Mouse (Mus musculus): ENCODE results near the gene Dlgap4. TPM values are rescaled to one million over a fixed set of nuclear protein-coding genes. Genes with fewer than 3 reads are reported as not detected.

Dlgap4 gene
- polyA plus RNA-seq, 1 experiment from 2014 or later, result 121 TPM

GRCm38 (mm10) chr2:156605971-156606370 lies 7.5 kb upstream of the Dlgap4 start:
- no peak overlapping the region for H3K27ac ChIP-seq (replicated peaks; ENCODE audit: low read depth, low read length)
- no peak overlapping the region for H3K9ac ChIP-seq (ENCODE audit: low read length)
- ATAC-seq (ENCODE audit: insufficient number of reproducible peaks, low FRiP score, low TSS enrichment, low read depth), result no peak
- H3K36me3 ChIP-seq (ENCODE audit: control insufficient read depth, insufficient read depth, low read length), result no peaks in the 10 kb centered on the region
- H3K9me3 ChIP-seq (ENCODE audit: control insufficient read depth, low read length), result no peaks in the 10 kb centered on the region
- H3K4me2 ChIP-seq (ENCODE audit: low read depth, severe bottlenecking), result no peak overlapping the region
- no peaks in the 10 kb centered on the region for H3K4me1 ChIP-seq (ENCODE audit: control insufficient read depth, insufficient read depth, low read length)
- no peaks in the 10 kb centered on the region for H3K27me3 ChIP-seq (ENCODE audit: control insufficient read depth, insufficient read depth, low read length)
- H3K4me3 ChIP-seq (ENCODE audit: low read depth, low read length), result no peak overlapping the region
- DNase-seq (ENCODE audit: low spot score), result no peak
- WGBS, result 82% methylated on average over 5 of the region's 5 CpGs

GRCm38 (mm10) chr2:156613081-156613540 lies 394 bp upstream of the Dlgap4 start:
- ATAC-seq (ENCODE audit: insufficient number of reproducible peaks, low FRiP score, low TSS enrichment, low read depth) (peak; percentile 18; the same call in 1 of the 2 replicates), DNase-seq (ENCODE audit: low spot score) (peak; percentile 68)

GRCm38 (mm10) chr2:156614258-156614556 lies 702 bp downstream of the Dlgap4 start:
- H3K27ac ChIP-seq (replicated peaks; ENCODE audit: low read depth, low read length), result no peak overlapping the region

More at GRCm38 (mm10) chr2:156613081-156613540, 394 bp upstream of the Dlgap4 start:
- peak overlapping the region; percentile 59 for H3K9ac ChIP-seq (ENCODE audit: low read length)
- WGBS, result under 1% methylated on average over 41 of the region's 41 CpGs
- peaks cover 48% of the 10 kb centered on the region for H3K27me3 ChIP-seq (ENCODE audit: control insufficient read depth, insufficient read depth, low read length)
- H3K4me1 ChIP-seq (ENCODE audit: control insufficient read depth, insufficient read depth, low read length), result peaks cover 9% of the 10 kb centered on the region
- H3K9me3 ChIP-seq (ENCODE audit: control insufficient read depth, low read length), result no peaks in the 10 kb centered on the region
- peak overlapping the region; percentile 98 for H3K4me2 ChIP-seq (ENCODE audit: low read depth, severe bottlenecking)
- H3K36me3 ChIP-seq (ENCODE audit: control insufficient read depth, insufficient read depth, low read length), result no peaks in the 10 kb centered on the region
- H3K4me3 ChIP-seq (ENCODE audit: low read depth, low read length), result peak overlapping the region; percentile 65
- no peak overlapping the region for H3K27ac ChIP-seq (replicated peaks; ENCODE audit: low read depth, low read length)

GRCm38 (mm10) chr2:156614661-156615654 lies 1.5 kb downstream of the Dlgap4 start:
- WGBS, result 7% methylated on average over 31 of the region's 31 CpGs
- peak; percentile 31 for DNase-seq (ENCODE audit: low spot score)
- Histone ChIP-seq H3K27me3 (ENCODE audit: control insufficient read depth, insufficient read depth, low read length) (peaks cover 48% of the 10 kb centered on the region), H3K9me3 (ENCODE audit: control insufficient read depth, low read length) (no peaks in the 10 kb centered on the region), H3K36me3 (ENCODE audit: control insufficient read depth, insufficient read depth, low read length) (no peaks in the 10 kb centered on the region), H3K4me1 (ENCODE audit: control insufficient read depth, insufficient read depth, low read length) (peaks cover 9% of the 10 kb centered on the region), H3K27ac (replicated peaks; ENCODE audit: low read depth, low read length) (no peak overlapping the region), H3K4me2 (ENCODE audit: low read depth, severe bottlenecking) (peak overlapping the region; percentile 98), H3K9ac (ENCODE audit: low read length) (no peak overlapping the region), H3K4me3 (ENCODE audit: low read depth, low read length) (peak overlapping the region; percentile 65; the same call in 1 of the 2 replicates)
- ATAC-seq (ENCODE audit: insufficient number of reproducible peaks, low FRiP score, low TSS enrichment, low read depth), result peak; percentile 29; the same call in 1 of the 2 replicates

More at GRCm38 (mm10) chr2:156614258-156614556, 702 bp downstream of the Dlgap4 start:
- peak overlapping the region; percentile 65 for H3K4me3 ChIP-seq (ENCODE audit: low read depth, low read length)
- H3K36me3 ChIP-seq (ENCODE audit: control insufficient read depth, insufficient read depth, low read length), result no peaks in the 10 kb centered on the region
- WGBS, result 0% methylated on average over 18 of the region's 18 CpGs
- H3K27me3 ChIP-seq (ENCODE audit: control insufficient read depth, insufficient read depth, low read length), result peaks cover 48% of the 10 kb centered on the region
- peaks cover 9% of the 10 kb centered on the region for H3K4me1 ChIP-seq (ENCODE audit: control insufficient read depth, insufficient read depth, low read length)
- peak; percentile 26; the same call in 1 of the 2 replicates for ATAC-seq (ENCODE audit: insufficient number of reproducible peaks, low FRiP score, low TSS enrichment, low read depth)
- DNase-seq (ENCODE audit: low spot score), result peak; percentile 34
- H3K9me3 ChIP-seq (ENCODE audit: control insufficient read depth, low read length), result no peaks in the 10 kb centered on the region
- peak overlapping the region; percentile 59 for H3K9ac ChIP-seq (ENCODE audit: low read length)
- peak overlapping the region; percentile 98 for H3K4me2 ChIP-seq (ENCODE audit: low read depth, severe bottlenecking)

GRCm38 (mm10) chr2:156616513-156616912 lies 3.0 kb downstream of the Dlgap4 start:
- H3K9ac ChIP-seq (ENCODE audit: low read length), result no peak overlapping the region
- no peak for DNase-seq (ENCODE audit: low spot score)
- no peak overlapping the region for H3K4me2 ChIP-seq (ENCODE audit: low read depth, severe bottlenecking)
- no peaks in the 10 kb centered on the region for H3K9me3 ChIP-seq (ENCODE audit: control insufficient read depth, low read length)
- H3K27ac ChIP-seq (replicated peaks; ENCODE audit: low read depth, low read length), result no peak overlapping the region
- H3K4me1 ChIP-seq (ENCODE audit: control insufficient read depth, insufficient read depth, low read length), result peaks cover 9% of the 10 kb centered on the region
- H3K4me3 ChIP-seq (ENCODE audit: low read depth, low read length), result no peak overlapping the region
- no peaks in the 10 kb centered on the region for H3K36me3 ChIP-seq (ENCODE audit: control insufficient read depth, insufficient read depth, low read length)
- WGBS, result 72% methylated on average over 7 of the region's 7 CpGs
- ATAC-seq (ENCODE audit: insufficient number of reproducible peaks, low FRiP score, low TSS enrichment, low read depth), result no peak
- peaks cover 48% of the 10 kb centered on the region for H3K27me3 ChIP-seq (ENCODE audit: control insufficient read depth, insufficient read depth, low read length)

- no peak overlapping the region for H3K4me2 ChIP-seq (ENCODE audit: low read depth, severe bottlenecking)
- H3K4me1 ChIP-seq (ENCODE audit: control insufficient read depth, insufficient read depth, low read length), result peaks cover 9% of the 10 kb centered on the region
- no peak overlapping the region for H3K27ac ChIP-seq (replicated peaks; ENCODE audit: low read depth, low read length)
- H3K36me3 ChIP-seq (ENCODE audit: control insufficient read depth, insufficient read depth, low read length), result no peaks in the 10 kb centered on the region
- 60% methylated on average over 11 of the region's 11 CpGs for WGBS
- H3K27me3 ChIP-seq (ENCODE audit: control insufficient read depth, insufficient read depth, low read length), result peaks cover 41% of the 10 kb centered on the region
- H3K9ac ChIP-seq (ENCODE audit: low read length), result no peak overlapping the region
- DNase-seq (ENCODE audit: low spot score) (no peak), ATAC-seq (ENCODE audit: insufficient number of reproducible peaks, low FRiP score, low TSS enrichment, low read depth) (no peak)
- no peak overlapping the region for H3K4me3 ChIP-seq (ENCODE audit: low read depth, low read length)
- no peaks in the 10 kb centered on the region for H3K9me3 ChIP-seq (ENCODE audit: control insufficient read depth, low read length)
Measured at GRCm38 (mm10) chr2:156617536-156617935, 4.0 kb downstream of the Dlgap4 start.

GRCm38 (mm10) chr2:156620874-156621273 lies 7.4 kb downstream of the Dlgap4 start:
- Histone ChIP-seq H3K9ac (ENCODE audit: low read length) (no peak overlapping the region), H3K36me3 (ENCODE audit: control insufficient read depth, insufficient read depth, low read length) (no peaks in the 10 kb centered on the region), H3K27me3 (ENCODE audit: control insufficient read depth, insufficient read depth, low read length) (peaks cover 13% of the 10 kb centered on the region), H3K9me3 (ENCODE audit: control insufficient read depth, low read length) (no peaks in the 10 kb centered on the region), H3K27ac (replicated peaks; ENCODE audit: low read depth, low read length) (no peak overlapping the region), H3K4me1 (ENCODE audit: control insufficient read depth, insufficient read depth, low read length) (no peaks in the 10 kb centered on the region), H3K4me2 (ENCODE audit: low read depth, severe bottlenecking) (no peak overlapping the region), H3K4me3 (ENCODE audit: low read depth, low read length) (no peak overlapping the region)
- DNase-seq (ENCODE audit: low spot score), result no peak
- WGBS, result 81% methylated on average over 8 of the region's 8 CpGs
- no peak for ATAC-seq (ENCODE audit: insufficient number of reproducible peaks, low FRiP score, low TSS enrichment, low read depth)

- H3K9ac ChIP-seq (ENCODE audit: low read length), result no peak overlapping the region
- H3K4me2 ChIP-seq (ENCODE audit: low read depth, severe bottlenecking), result no peak overlapping the region
- H3K27ac ChIP-seq (replicated peaks; ENCODE audit: low read depth, low read length), result no peak overlapping the region
- H3K4me1 ChIP-seq (ENCODE audit: control insufficient read depth, insufficient read depth, low read length), result no peaks in the 10 kb centered on the region
- H3K4me3 ChIP-seq (ENCODE audit: low read depth, low read length), result no peak overlapping the region
- DNase-seq (ENCODE audit: low spot score), result no peak
- no peak for ATAC-seq (ENCODE audit: insufficient number of reproducible peaks, low FRiP score, low TSS enrichment, low read depth)
- 79% methylated on average over 5 of the region's 5 CpGs for WGBS
- H3K9me3 ChIP-seq (ENCODE audit: control insufficient read depth, low read length), result no peaks in the 10 kb centered on the region
- H3K36me3 ChIP-seq (ENCODE audit: control insufficient read depth, insufficient read depth, low read length), result no peaks in the 10 kb centered on the region
- H3K27me3 ChIP-seq (ENCODE audit: control insufficient read depth, insufficient read depth, low read length), result peaks cover 8% of the 10 kb centered on the region
Measured at GRCm38 (mm10) chr2:156621449-156621848, 7.9 kb downstream of the Dlgap4 start.

All from limb, embryonic 11.5 days (tissue).